Mouse (Mus musculus): ENCODE results near the gene Rcan1. TPM values are rescaled to one million over a fixed set of nuclear protein-coding genes. Genes with fewer than 3 reads are reported as not detected.
A peak's percentile ranks its signal among the peaks of the same experiment; 100 is the strongest.

Rcan1 gene
- total RNA-seq, 2 experiments from 2014 or later = 60.4 to 63.9 TPM

GRCm38 (mm10) chr16:92411981-92412706 lies 58.5 kb downstream of the Rcan1 start:
- intact Hi-C loops (cut with DNase I) = no loop called here
- no peak for DNase-seq (ENCODE audit: low spot score in 2 of 2)

GRCm38 (mm10) chr16:92410344-92410743 lies 60.3 kb downstream of the Rcan1 start:
- DNase-seq (ENCODE audit: low spot score in 2 of 2) = no peak
- intact Hi-C loops (cut with DNase I) = no loop called here

- intact Hi-C loops (cut with DNase I) = no loop called here
- no peak for DNase-seq (ENCODE audit: low spot score in 2 of 2)
Measured at GRCm38 (mm10) chr16:92407883-92408282, 62.8 kb downstream of the Rcan1 start.

DNA sequence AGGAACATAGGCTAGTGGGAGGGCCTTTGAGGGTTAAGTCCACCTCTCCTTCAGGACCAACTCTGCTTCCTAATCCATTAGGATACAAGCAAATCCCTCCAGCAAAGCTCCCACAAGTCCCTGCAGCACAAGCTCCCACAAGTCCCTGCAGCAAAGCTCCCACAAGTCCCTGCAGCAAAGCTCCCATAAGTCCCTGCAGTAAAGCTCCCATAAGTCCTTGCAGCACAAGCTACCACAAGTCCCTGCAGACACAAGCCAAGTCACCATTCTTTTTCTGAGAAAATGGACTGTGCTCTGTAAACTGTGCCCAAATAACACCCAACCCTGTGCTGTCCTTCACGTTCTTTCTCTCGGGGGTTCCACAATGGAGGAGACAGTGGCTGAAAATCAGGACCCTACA lies 66.5 kb downstream of the Rcan1 start:
- intact Hi-C loops (cut with DNase I) = no loop called here
- no peak for DNase-seq (ENCODE audit: low spot score in 2 of 2)

DNA sequence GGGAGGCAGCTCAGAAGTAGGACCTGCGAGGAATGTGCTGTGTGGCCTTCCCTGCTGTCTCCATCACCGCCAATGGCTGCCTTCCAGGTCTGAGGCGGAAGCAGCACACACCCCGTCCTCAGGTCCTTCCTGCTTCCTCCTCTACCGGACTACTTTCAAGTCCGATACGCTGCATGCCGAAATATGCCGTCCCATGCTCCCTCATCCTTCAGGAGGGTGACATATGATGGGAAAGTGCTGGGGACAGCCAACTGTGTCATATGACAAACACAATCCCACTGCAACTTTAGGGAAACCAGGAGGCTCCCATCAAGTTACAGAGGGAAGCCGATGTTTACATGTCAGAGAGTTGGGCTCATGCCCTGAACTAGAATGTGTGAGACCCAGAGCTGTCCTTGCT lies 67.6 kb downstream of the Rcan1 start:
- no peak for DNase-seq (ENCODE audit: low spot score in 2 of 2)
- intact Hi-C loops (cut with DNase I) = no loop called here

DNA sequence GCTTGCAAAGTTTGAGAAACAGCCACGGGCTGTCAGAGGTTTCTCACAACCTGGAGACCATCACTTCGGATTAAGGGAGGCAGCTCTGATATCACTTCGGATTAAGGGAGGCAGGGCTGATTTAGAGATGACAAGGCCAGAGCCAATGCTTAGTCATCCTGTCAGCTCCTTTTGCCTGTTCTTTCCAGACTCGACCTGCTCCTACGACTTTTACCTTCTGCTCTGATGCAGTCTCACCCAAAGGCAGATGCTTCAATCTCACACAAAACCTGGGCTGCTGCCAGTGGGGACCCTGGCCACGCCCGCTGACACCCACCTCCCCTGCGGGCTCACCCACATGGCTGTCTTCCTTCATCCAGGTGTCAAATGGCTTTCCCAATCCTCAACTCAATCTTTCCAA lies 68.5 kb downstream of the Rcan1 start:
- intact Hi-C loops (cut with DNase I) = no loop called here
- no peak for DNase-seq (ENCODE audit: low spot score in 2 of 2)

DNA sequence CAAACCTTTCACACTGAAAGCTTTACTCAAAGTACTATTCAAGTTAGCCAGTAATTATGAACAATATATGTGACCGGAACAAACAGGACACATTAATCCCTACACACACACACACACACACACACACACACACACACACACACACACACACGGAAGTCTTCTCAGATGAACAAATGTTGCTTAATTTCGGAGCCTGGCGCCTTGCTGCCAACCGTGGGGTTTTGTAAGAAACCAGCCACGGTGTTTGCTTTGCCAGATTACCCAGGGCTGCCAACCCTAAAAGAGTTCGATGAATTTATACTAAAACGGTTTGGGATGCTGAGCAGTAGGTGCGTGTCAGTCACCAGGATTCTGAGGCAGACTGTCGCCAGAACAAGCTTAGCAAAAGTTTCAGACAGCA lies 69.5 kb downstream of the Rcan1 start:
- DNase-seq (ENCODE audit: low spot score in 2 of 2) = peak in 1 of 2 experiments; percentile 30
- intact Hi-C loops (cut with DNase I) = no loop called here

DNA sequence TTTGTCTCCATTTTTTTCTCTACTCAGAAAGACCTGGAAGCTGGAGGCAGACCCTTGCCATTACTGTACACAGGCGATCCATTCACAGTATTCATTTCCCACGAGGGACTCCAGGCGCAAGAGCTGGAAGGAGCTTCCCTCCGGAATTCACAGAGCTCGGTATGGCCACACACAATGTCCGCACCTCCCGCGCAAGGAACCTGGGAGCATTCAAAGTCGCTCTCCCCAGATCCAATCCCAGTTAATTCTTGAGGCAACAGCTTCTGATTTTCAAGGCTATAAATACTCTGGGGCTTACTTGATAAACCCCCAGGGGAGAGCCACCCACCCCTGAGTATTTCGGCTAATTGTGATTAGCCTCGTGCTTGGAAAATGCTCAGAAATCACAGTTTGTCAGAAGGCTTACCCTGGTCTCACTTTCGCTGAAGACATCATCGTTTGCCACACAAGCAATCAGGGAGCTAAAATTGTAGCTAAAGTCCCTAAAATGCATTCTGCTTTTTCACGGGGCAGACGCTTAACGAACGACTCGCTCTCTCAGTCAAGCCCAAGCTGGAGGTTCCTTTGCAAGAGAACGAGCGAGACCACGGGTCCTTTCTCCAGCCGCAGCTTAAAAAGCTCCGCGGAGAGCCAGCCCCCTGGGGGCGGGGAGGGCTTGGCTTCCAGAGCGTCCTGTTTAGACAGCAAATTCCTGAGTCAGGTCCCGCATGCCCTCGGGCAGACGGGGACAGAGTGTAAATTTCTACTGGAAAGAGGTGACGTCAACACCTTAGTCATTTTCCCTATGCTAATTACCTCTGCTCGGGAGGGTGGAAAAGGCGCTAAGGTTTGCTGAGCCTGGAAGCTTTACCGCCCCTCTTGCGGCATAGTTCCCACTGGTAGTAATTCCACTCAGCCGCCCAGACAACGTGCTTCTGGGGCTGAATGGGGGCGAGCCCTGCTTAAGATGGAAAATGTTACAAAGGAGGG lies 70.9 kb downstream of the Rcan1 start:
- intact Hi-C loops (cut with DNase I) = no loop called here
- peak; percentile 64 to 84 for DNase-seq (ENCODE audit: low spot score in 2 of 2)

- DNase-seq (ENCODE audit: low spot score in 2 of 2) = peak in 1 of 2 experiments; percentile 53
- intact Hi-C loops (cut with DNase I) = no loop called here
Measured at GRCm38 (mm10) chr16:92398574-92399118, 72.0 kb downstream of the Rcan1 start.

GRCm38 (mm10) chr16:92397745-92398573 lies 72.7 kb downstream of the Rcan1 start:
- intact Hi-C loops (cut with DNase I) = no loop called here
- DNase-seq (ENCODE audit: low spot score in 2 of 2) = no peak

DNA sequence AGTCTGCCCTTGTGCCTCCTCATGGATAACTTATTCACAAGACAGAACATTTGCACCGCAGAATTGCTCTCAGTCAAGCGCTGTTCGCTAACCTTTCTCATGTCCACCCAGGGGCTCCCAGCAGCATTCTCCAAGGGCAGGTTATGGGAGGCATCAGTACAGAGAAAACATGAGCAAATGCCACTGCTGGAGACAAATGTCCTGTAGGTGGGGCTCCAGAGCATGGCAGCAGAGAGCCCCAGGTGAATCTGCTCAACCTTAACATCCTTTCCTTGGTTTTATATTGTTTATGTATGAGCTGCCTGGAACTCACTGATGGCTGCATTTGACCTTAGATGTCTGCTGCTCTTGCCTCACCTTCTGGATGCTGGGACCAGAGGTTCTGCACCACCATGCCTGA lies 76.9 kb downstream of the Rcan1 start:
- intact Hi-C loops (cut with DNase I) = no loop called here
- no peak for DNase-seq (ENCODE audit: low spot score in 2 of 2)

- intact Hi-C loops (cut with DNase I) = no loop called here
- DNase-seq (ENCODE audit: low spot score in 2 of 2) = no peak
Measured at GRCm38 (mm10) chr16:92387692-92388091, 83.0 kb downstream of the Rcan1 start.

GRCm38 (mm10) chr16:92385062-92385461 lies 85.6 kb downstream of the Rcan1 start:
- DNase-seq (ENCODE audit: low spot score in 2 of 2) = peak in 1 of 2 experiments; percentile 28
- intact Hi-C loops (cut with DNase I) = loop anchor here (1.0 kb wide), 1 partner anchor 72 kb away; no protein-coding TSS in a partner anchor

DNA sequence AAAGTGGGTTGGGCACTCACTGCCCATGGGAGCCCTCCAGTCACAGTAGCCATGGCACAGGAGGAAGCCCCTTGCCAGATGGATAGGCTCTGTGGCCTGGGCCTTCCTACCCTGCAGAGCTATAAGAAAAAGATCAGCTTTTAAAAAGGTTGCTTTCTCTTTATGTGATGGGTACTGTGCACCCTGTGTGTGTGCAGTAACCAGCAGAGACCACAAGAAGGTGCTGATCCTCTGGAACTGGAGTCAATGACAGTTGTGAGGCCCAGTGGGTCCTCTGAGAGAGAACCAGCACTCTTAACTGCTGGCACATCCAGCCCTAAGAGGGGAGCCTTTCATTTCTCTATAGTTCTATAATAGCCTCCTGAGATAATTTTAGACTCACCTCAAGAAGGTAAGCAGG lies 87.3 kb downstream of the Rcan1 start:
- DNase-seq (ENCODE audit: low spot score in 2 of 2) = no peak
- intact Hi-C loops (cut with DNase I) = no loop called here

DNA sequence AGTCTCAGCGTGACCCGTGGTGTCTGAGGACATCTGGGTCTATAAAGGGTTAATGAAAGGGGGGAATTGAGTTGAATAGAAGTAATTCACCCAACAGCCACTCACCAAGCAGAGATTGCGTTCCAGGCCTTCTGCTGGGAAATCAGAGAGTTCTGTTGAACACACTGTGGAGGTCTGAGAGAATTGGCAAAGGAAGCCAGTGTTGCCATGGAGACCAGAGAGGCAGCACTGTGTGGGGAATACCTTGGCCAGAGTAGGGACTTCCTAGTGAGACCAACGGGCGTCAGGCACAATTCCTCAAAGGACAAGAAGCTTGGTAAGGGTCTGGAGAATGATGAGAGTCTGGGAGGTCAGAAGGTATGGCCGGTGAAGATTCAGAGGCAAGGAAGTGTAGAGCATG lies 88.2 kb downstream of the Rcan1 start:
- intact Hi-C loops (cut with DNase I) = no loop called here
- DNase-seq (ENCODE audit: low spot score in 2 of 2) = peak; percentile 70 to 88

GRCm38 (mm10) chr16:92381092-92381491 lies 89.6 kb downstream of the Rcan1 start:
- intact Hi-C loops (cut with DNase I) = no loop called here

GRCm38 (mm10) chr16:92376976-92377375 lies 93.7 kb downstream of the Rcan1 start:
- DNase-seq (ENCODE audit: low spot score in 2 of 2) = peak in 1 of 2 experiments; percentile 47
- intact Hi-C loops (cut with DNase I) = no loop called here

More at GRCm38 (mm10) chr16:92381092-92381491, 89.6 kb downstream of the Rcan1 start:
- no peak for DNase-seq (ENCODE audit: low spot score in 2 of 2)

DNA sequence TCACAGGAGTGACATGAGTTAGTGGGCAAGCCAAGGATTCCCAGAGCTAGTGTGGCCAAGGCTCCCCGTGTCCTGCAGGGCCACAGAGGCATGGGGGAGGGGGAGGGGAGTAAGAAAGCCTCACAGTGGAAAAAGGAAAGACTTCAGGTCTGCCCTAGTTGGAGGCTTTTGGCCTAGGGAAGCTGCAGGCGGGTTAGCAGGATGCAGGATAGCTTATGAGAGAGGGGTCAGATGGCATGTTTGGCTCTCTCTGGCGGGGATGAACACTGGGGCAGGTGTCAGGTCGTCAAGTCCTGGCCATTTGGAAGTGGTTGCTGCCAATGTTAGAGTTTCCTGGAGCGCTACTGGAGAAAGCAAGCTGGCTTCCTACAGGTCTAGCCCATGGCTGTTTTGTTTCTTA lies 99.0 kb downstream of the Rcan1 start:
- intact Hi-C loops (cut with DNase I) = no loop called here
- DNase-seq (ENCODE audit: low spot score in 2 of 2) = no peak

- intact Hi-C loops (cut with DNase I) = no loop called here
Measured at GRCm38 (mm10) chr16:92369260-92369659, 101.4 kb downstream of the Rcan1 start.

More at GRCm38 (mm10) chr16:92369260-92369659, 101.4 kb downstream of the Rcan1 start:
- no peak for DNase-seq (ENCODE audit: low spot score in 2 of 2)
